Mouse (Mus musculus) heart, postnatal 4 days (tissue): ENCODE data around the gene Vmn2r117. TPM values are rescaled to one million over a fixed set of nuclear protein-coding genes. Genes with fewer than 3 reads are reported as not detected.
"Not testable (repeated sequence)": the region's sequence is repeated elsewhere in the genome, so short reads cannot be mapped to it uniquely, and the experiment has no call there.

Source experiments
- DNase-seq: peaks from one replicate; pipeline ENCODE4 v3.0.0; 2021
- total RNA-seq, 2 experiments: library from RNA; stranded (reverse); gene quantifications; 2 replicates each; pipeline ENCODE4 v1.2.3; 2021

Gene Vmn2r117
- not detected for total RNA-seq

DNA sequence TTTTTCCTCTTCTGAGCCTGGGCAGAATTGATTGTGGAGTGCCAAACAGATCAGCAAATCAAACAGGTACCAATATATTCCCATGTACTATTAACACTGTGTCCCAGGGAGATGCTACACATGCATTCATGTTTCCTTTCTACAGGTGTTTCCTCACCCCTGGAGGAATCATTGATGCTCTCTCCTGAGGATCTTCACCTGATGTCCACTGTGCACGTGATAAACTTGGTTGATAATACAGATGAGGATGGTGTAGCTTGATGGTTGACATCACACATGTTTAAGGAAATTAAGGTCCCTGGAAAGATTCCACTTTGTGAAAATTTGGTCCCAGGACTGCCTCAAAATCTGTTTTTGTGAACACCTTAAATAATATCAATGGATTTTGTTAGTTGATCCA, at the start of gene Vmn2r117:
Vmn2r117 (minus strand) TSS at position 101 of the 400 bp plus-strand sequence.
- not testable (repeated sequence) for DNase-seq

DNA sequence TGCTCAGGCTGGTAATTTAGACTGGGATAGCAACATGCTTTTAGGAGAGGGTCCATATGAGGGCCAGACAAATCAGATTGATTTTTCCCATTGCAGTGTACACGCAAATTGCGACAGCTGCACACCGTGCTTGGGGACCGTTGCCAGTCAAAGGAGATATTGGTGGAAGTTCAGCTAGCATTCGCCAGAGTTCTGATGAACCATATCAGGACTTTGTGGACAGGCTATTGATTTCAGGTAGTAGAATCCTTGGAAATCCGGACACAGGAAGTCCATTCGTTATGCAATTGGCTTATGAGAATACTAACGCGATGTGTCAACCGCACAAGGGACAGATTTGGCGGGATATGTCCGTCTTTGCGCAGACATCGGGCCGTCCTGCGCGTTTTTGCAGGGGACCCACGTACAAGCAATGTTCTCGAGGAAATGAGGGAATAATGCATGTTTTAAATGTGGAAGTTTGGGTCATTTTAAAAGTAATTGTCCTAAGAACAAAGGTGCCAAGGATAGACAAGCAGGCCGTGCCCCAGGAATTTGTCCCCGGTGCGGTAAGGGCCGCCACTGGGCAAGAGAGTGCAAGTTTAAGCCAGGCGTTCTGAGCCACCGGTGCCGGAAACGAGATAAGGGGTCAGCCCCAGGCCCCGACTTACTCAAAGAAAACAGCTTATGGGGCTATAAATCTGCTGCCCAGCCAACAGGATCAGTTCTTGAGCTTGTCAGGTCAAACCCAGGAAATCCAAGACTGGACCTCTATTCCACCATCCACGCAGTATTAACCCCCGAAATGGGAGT, 43.6 kb upstream of the Vmn2r117 start:
- not testable (repeated sequence) for DNase-seq

- no peak for DNase-seq
Observed at GRCm38 (mm10) chr17:23518701-23519423, 39.4 kb upstream of the Vmn2r117 start.

DNA sequence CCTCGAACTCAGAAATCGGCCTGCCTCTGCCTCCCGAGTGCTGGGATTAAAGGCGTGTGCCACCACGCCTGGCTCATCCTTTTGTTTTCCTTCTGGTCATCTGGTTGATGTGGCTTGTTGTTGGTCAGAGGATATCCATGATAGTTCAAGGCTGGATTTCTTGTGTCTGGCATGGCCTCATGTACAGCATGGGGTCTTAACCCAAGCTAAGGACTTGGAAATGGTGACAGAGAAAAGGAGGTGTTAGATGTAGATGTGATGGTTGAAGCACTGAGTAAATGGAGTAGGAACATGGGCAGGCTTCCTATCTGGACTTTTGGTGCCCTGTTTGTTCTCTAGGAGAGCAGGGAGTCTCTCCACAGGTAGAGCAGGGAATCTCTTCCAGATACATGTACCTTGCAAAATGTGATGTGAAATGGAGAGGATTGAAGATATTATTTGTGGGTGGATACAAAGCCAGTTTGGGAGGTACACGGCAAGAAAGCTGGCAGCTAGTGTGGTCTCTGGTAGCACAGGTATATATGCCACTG, 46.3 kb downstream of the Vmn2r117 start:
- DNase-seq, result no peak

Other genes starting within 250 kb of the Vmn2r117 start
- gene Vmn2r114, start 167.2 kb downstream of the Vmn2r117 start, total RNA-seq, result not detected
- gene Vmn2r115, start 136.0 kb downstream of the Vmn2r117 start, total RNA-seq, result not detected
- not detected for gene Vmn2r116, start 95.1 kb downstream of the Vmn2r117 start, total RNA-seq
- gene Zfp213, start 84.5 kb upstream of the Vmn2r117 start, total RNA-seq, result 1 to 10 TPM; 5.8 to 6.3 TPM
- 10 to 100 TPM in 1 of 2 experiments, 1 to 10 TPM in 1; 9.3 to 10.3 TPM for gene Zfp13, start 119.8 kb upstream of the Vmn2r117 start, total RNA-seq
- gene Zscan10, start 121.2 kb upstream of the Vmn2r117 start, total RNA-seq, result not detected
- gene Mmp25, start 165.6 kb upstream of the Vmn2r117 start, total RNA-seq, result under 1 TPM; 0.48 to 0.50 TPM
- under 1 TPM in 1 of 2 experiments, not detected in 1; 0.14 TPM for gene Bicdl2, start 180.8 kb upstream of the Vmn2r117 start, total RNA-seq
- gene Hcfc1r1, start 193.9 kb upstream of the Vmn2r117 start, total RNA-seq, result 100 to 1,000 TPM; 214 to 238 TPM
- 10 to 100 TPM; 24.8 to 28.8 TPM for gene Thoc6, start 194.2 kb upstream of the Vmn2r117 start, total RNA-seq
- gene Tnfrsf12a, start 197.8 kb upstream of the Vmn2r117 start, total RNA-seq, result 100 to 1,000 TPM; 212 to 246 TPM
- not detected for gene Cldn6, start 199.6 kb upstream of the Vmn2r117 start, total RNA-seq
- not detected for gene Cldn9, start 204.3 kb upstream of the Vmn2r117 start, total RNA-seq
- gene 1520401A03Rik, start 243.1 kb upstream of the Vmn2r117 start, total RNA-seq, result not detected
- 10 to 100 TPM; 16.6 to 16.7 TPM for gene Pkmyt1, start 246.6 kb upstream of the Vmn2r117 start, total RNA-seq